Mouse (Mus musculus): ENCODE results near the gene Qsox1. TPM values are rescaled to one million over a fixed set of nuclear protein-coding genes. Genes with fewer than 3 reads are reported as not detected.

The Qsox1 gene
- polyA plus RNA-seq, 1 experiment from 2014 or later: 15.8 TPM

- DNase-seq (ENCODE audit: low spot score) (no peak), ATAC-seq (replicated peaks; ENCODE audit: low FRiP score, low TSS enrichment, low read depth) (no peak)
- Histone ChIP-seq H3K27ac (ENCODE audit: low read depth) (no peak overlapping the region), H3K27me3 (replicated peaks; ENCODE audit: control insufficient read depth, insufficient read depth, low read length) (peaks cover 4% of the 10 kb centered on the region; the same call in 1 of the 2 replicates), H3K4me2 (ENCODE audit: low read length) (no peak overlapping the region), H3K4me1 (replicated peaks; ENCODE audit: control insufficient read depth, insufficient read depth, low read length) (no peaks in the 10 kb centered on the region), H3K9me3 (ENCODE audit: control insufficient read depth, low read length) (0 out of 2 replicates have a peak, but pooled peaks cover 3% of the 10 kb centered on the region), H3K9ac (ENCODE audit: low read length) (no peak overlapping the region), H3K4me3 (ENCODE audit: low read depth, low read length) (no peak overlapping the region), H3K36me3 (ENCODE audit: control insufficient read depth, insufficient read depth, low read length) (no peaks in the 10 kb centered on the region)
- WGBS: 87% methylated on average over 4 of the region's 4 CpGs
Measured at GRCm38 (mm10) chr1:155758711-155759110, 54.0 kb downstream of the Qsox1 start.

GRCm38 (mm10) chr1:155757621-155758020 lies 55.1 kb downstream of the Qsox1 start:
- DNase-seq (ENCODE audit: low spot score) (no peak), ATAC-seq (replicated peaks; ENCODE audit: low FRiP score, low TSS enrichment, low read depth) (no peak)
- Histone ChIP-seq H3K4me3 (ENCODE audit: low read depth, low read length) (no peak overlapping the region), H3K27ac (ENCODE audit: low read depth) (no peak overlapping the region), H3K36me3 (ENCODE audit: control insufficient read depth, insufficient read depth, low read length) (no peaks in the 10 kb centered on the region), H3K9me3 (ENCODE audit: control insufficient read depth, low read length) (0 out of 2 replicates have a peak, but pooled peaks cover 3% of the 10 kb centered on the region), H3K4me2 (ENCODE audit: low read length) (no peak overlapping the region), H3K4me1 (replicated peaks; ENCODE audit: control insufficient read depth, insufficient read depth, low read length) (no peaks in the 10 kb centered on the region), H3K9ac (ENCODE audit: low read length) (no peak overlapping the region), H3K27me3 (replicated peaks; ENCODE audit: control insufficient read depth, insufficient read depth, low read length) (peaks cover 14% of the 10 kb centered on the region; the same call in 1 of the 2 replicates)
- 75% methylated on average over 7 of the region's 7 CpGs for WGBS

GRCm38 (mm10) chr1:155753411-155753810 lies 59.3 kb downstream of the Qsox1 start:
- Histone ChIP-seq H3K4me1 (replicated peaks; ENCODE audit: control insufficient read depth, insufficient read depth, low read length) (no peaks in the 10 kb centered on the region), H3K9ac (ENCODE audit: low read length) (no peak overlapping the region), H3K36me3 (ENCODE audit: control insufficient read depth, insufficient read depth, low read length) (no peaks in the 10 kb centered on the region), H3K4me3 (ENCODE audit: low read depth, low read length) (no peak overlapping the region), H3K4me2 (ENCODE audit: low read length) (no peak overlapping the region), H3K27me3 (replicated peaks; ENCODE audit: control insufficient read depth, insufficient read depth, low read length) (peaks cover 53% of the 10 kb centered on the region), H3K9me3 (ENCODE audit: control insufficient read depth, low read length) (no peaks in the 10 kb centered on the region), H3K27ac (ENCODE audit: low read depth) (no peak overlapping the region)
- no peak for ATAC-seq (replicated peaks; ENCODE audit: low FRiP score, low TSS enrichment, low read depth)
- DNase-seq (ENCODE audit: low spot score): no peak
- WGBS: 65% methylated on average over 9 of the region's 9 CpGs

- H3K4me1 ChIP-seq (replicated peaks; ENCODE audit: control insufficient read depth, insufficient read depth, low read length): no peaks in the 10 kb centered on the region
- no peak within 1 kb of the TSS for H3K27ac ChIP-seq (ENCODE audit: low read depth)
- H3K27me3 ChIP-seq (replicated peaks; ENCODE audit: control insufficient read depth, insufficient read depth, low read length): peaks cover 70% of the 10 kb centered on the region
- no peaks in the 10 kb centered on the region for H3K9me3 ChIP-seq (ENCODE audit: control insufficient read depth, low read length)
- no peak within 1 kb of the TSS for H3K4me2 ChIP-seq (ENCODE audit: low read length)
- H3K9ac ChIP-seq (ENCODE audit: low read length): no peak within 1 kb of the TSS
- no peak within 1 kb of the TSS for H3K4me3 ChIP-seq (ENCODE audit: low read depth, low read length)
- no peaks in the 10 kb centered on the region for H3K36me3 ChIP-seq (ENCODE audit: control insufficient read depth, insufficient read depth, low read length)
- ATAC-seq (replicated peaks; ENCODE audit: low FRiP score, low TSS enrichment, low read depth) (no peak), DNase-seq (ENCODE audit: low spot score) (no peak)
- 62% methylated on average over 6 of the region's 6 CpGs for WGBS
Measured at GRCm38 (mm10) chr1:155751484-155752255, 61.0 kb downstream of the Qsox1 start, which contains the start of gene Lhx4. Lhx4 (minus strand) TSS chr1:155751684.

GRCm38 (mm10) chr1:155750517-155751178 lies 62.0 kb downstream of the Qsox1 start:
- H3K27ac ChIP-seq (ENCODE audit: low read depth): no peak overlapping the region
- no peak overlapping the region for H3K4me2 ChIP-seq (ENCODE audit: low read length)
- no peaks in the 10 kb centered on the region for H3K4me1 ChIP-seq (replicated peaks; ENCODE audit: control insufficient read depth, insufficient read depth, low read length)
- no peak overlapping the region for H3K9ac ChIP-seq (ENCODE audit: low read length)
- 19% methylated on average over 11 of the region's 11 CpGs for WGBS
- H3K4me3 ChIP-seq (ENCODE audit: low read depth, low read length): no peak overlapping the region
- no peaks in the 10 kb centered on the region for H3K9me3 ChIP-seq (ENCODE audit: control insufficient read depth, low read length)
- H3K27me3 ChIP-seq (replicated peaks; ENCODE audit: control insufficient read depth, insufficient read depth, low read length): peaks cover 80% of the 10 kb centered on the region
- DNase-seq (ENCODE audit: low spot score): no peak
- no peak for ATAC-seq (replicated peaks; ENCODE audit: low FRiP score, low TSS enrichment, low read depth)
- H3K36me3 ChIP-seq (ENCODE audit: control insufficient read depth, insufficient read depth, low read length): no peaks in the 10 kb centered on the region

- H3K9me3 ChIP-seq (ENCODE audit: control insufficient read depth, low read length): no peaks in the 10 kb centered on the region
- DNase-seq (ENCODE audit: low spot score) (no peak), ATAC-seq (replicated peaks; ENCODE audit: low FRiP score, low TSS enrichment, low read depth) (no peak)
- H3K4me3 ChIP-seq (ENCODE audit: low read depth, low read length): no peak overlapping the region
- H3K4me2 ChIP-seq (ENCODE audit: low read length): no peak overlapping the region
- WGBS: 75% methylated on average over 5 of the region's 5 CpGs
- no peak overlapping the region for H3K9ac ChIP-seq (ENCODE audit: low read length)
- H3K27ac ChIP-seq (ENCODE audit: low read depth): no peak overlapping the region
- no peaks in the 10 kb centered on the region for H3K36me3 ChIP-seq (ENCODE audit: control insufficient read depth, insufficient read depth, low read length)
- H3K27me3 ChIP-seq (replicated peaks; ENCODE audit: control insufficient read depth, insufficient read depth, low read length): peaks cover 93% of the 10 kb centered on the region
- no peaks in the 10 kb centered on the region; the same call in 1 of the 2 replicates for H3K4me1 ChIP-seq (replicated peaks; ENCODE audit: control insufficient read depth, insufficient read depth, low read length)
Measured at GRCm38 (mm10) chr1:155747911-155748310, 64.8 kb downstream of the Qsox1 start.

GRCm38 (mm10) chr1:155747011-155747410 lies 65.7 kb downstream of the Qsox1 start:
- no peak for ATAC-seq (replicated peaks; ENCODE audit: low FRiP score, low TSS enrichment, low read depth)
- Histone ChIP-seq H3K27ac (ENCODE audit: low read depth) (no peak overlapping the region), H3K9me3 (ENCODE audit: control insufficient read depth, low read length) (no peaks in the 10 kb centered on the region), H3K36me3 (ENCODE audit: control insufficient read depth, insufficient read depth, low read length) (no peaks in the 10 kb centered on the region), H3K4me3 (ENCODE audit: low read depth, low read length) (no peak overlapping the region), H3K9ac (ENCODE audit: low read length) (no peak overlapping the region), H3K27me3 (replicated peaks; ENCODE audit: control insufficient read depth, insufficient read depth, low read length) (peaks cover 95% of the 10 kb centered on the region), H3K4me1 (replicated peaks; ENCODE audit: control insufficient read depth, insufficient read depth, low read length) (peaks cover 6% of the 10 kb centered on the region), H3K4me2 (ENCODE audit: low read length) (no peak overlapping the region)
- no peak for DNase-seq (ENCODE audit: low spot score)
- WGBS: 12% methylated on average over 8 of the region's 8 CpGs

- Histone ChIP-seq H3K4me3 (ENCODE audit: low read depth, low read length) (peak overlapping the region; percentile 48), H3K36me3 (ENCODE audit: control insufficient read depth, insufficient read depth, low read length) (no peaks in the 10 kb centered on the region), H3K4me1 (replicated peaks; ENCODE audit: control insufficient read depth, insufficient read depth, low read length) (peaks cover 14% of the 10 kb centered on the region), H3K27me3 (replicated peaks; ENCODE audit: control insufficient read depth, insufficient read depth, low read length) (peaks cover 97% of the 10 kb centered on the region), H3K27ac (ENCODE audit: low read depth) (no peak overlapping the region), H3K9ac (ENCODE audit: low read length) (no peak overlapping the region), H3K9me3 (ENCODE audit: control insufficient read depth, low read length) (no peaks in the 10 kb centered on the region), H3K4me2 (ENCODE audit: low read length) (peak overlapping the region; percentile 99)
- ATAC-seq (replicated peaks; ENCODE audit: low FRiP score, low TSS enrichment, low read depth): peak; percentile 52
- peak; percentile 78 for DNase-seq (ENCODE audit: low spot score)
- under 1% methylated on average over 75 of the region's 81 CpGs for WGBS
Measured at GRCm38 (mm10) chr1:155742411-155743363, 70.0 kb downstream of the Qsox1 start.
